Mouse (Mus musculus) ES-E14 (cell line): Measurements from ENCODE around the gene Ppox.

ENCODE experiments used
- CHD2 ChIP-seq: IDR thresholded peaks from 2 replicates; pipeline ENCODE4 v1.6.1; 2014; ENCODE audit warnings: mild to moderate bottlenecking, low read depth, low read length, inconsistent platforms
- ZC3H11A ChIP-seq: IDR thresholded peaks from 2 replicates; pipeline ENCODE4 v1.6.1; 2012; ENCODE audit warnings: low read depth, mild to moderate bottlenecking, inconsistent platforms, low read length, borderline replicate concordance
- ZNF384 ChIP-seq: IDR thresholded peaks from 2 replicates; pipeline ENCODE4 v1.6.1; 2012; ENCODE audit warnings: low read depth, low read length, inconsistent platforms

GRCm38 (mm10) chr1:171269848-171270572 lies 11.0 kb downstream of the Ppox start, which contains the start of gene B4galt3:
- no peak for TF ChIP-seq CHD2
- no peak for TF ChIP-seq ZNF384
- no peak for TF ChIP-seq ZC3H11A
